Mouse (Mus musculus) G1E (cell line): ENCODE data around the gene Znfx1. TPM values are rescaled to one million over a fixed set of nuclear protein-coding genes. Genes with fewer than 3 reads are reported as not detected.

Source experiments
- ATAC-seq: 2 replicates; pipeline ENCODE4 v1.8.0; 2016; ENCODE audit warnings: mild to moderate bottlenecking; ENCODE audit not compliant: insufficient number of reproducible peaks, poor library complexity, low FRiP score, severe bottlenecking; ENCODE audit errors: extremely low read depth
- DNase-seq: peaks from one replicate; pipeline ENCODE4 v3.0.0; 2012; ENCODE audit warnings: low spot score
- H3K27me3 ChIP-seq: 2 replicates; pipeline ENCODE4 v1.6.1; 2012; ENCODE audit warnings: mild to moderate bottlenecking, low read length, inconsistent platforms; ENCODE audit not compliant: insufficient read depth
- H3K36me3 ChIP-seq: replicated peaks from 2 replicates; pipeline ENCODE3; 2012; ENCODE audit warnings: mild to moderate bottlenecking, inconsistent platforms
- H3K4me1 ChIP-seq: 2 replicates; pipeline ENCODE4 v1.6.1; 2012; ENCODE audit warnings: low read depth, low read length, inconsistent platforms, mixed read lengths; ENCODE audit not compliant: insufficient read depth
- H3K4me3 ChIP-seq: 2 replicates; pipeline ENCODE4 v1.5.1; 2012; ENCODE audit warnings: low read depth, mild to moderate bottlenecking, inconsistent platforms, low read length, moderate library complexity, mixed read lengths
- H3K9me3 ChIP-seq: replicated peaks from 2 replicates; pipeline ENCODE4 v1.6.1; 2012; ENCODE audit warnings: inconsistent platforms
- CTCF ChIP-seq: IDR thresholded peaks from 2 replicates; pipeline ENCODE4 v1.5.1; 2012; ENCODE audit warnings: low read depth, low read length, inconsistent platforms, mixed read lengths
- GATA1 ChIP-seq: IDR thresholded peaks from 2 replicates; pipeline ENCODE4 v1.6.1; 2012; ENCODE audit warnings: borderline replicate concordance, low read length, inconsistent platforms, mixed read lengths
- GATA2 ChIP-seq: IDR thresholded peaks from 2 replicates; pipeline ENCODE4 v1.6.1; 2012; ENCODE audit warnings: low read depth, low read length, inconsistent platforms, borderline replicate concordance
- POLR2AphosphoS5 ChIP-seq: IDR thresholded peaks from 2 replicates; pipeline ENCODE4 v1.6.1; 2012; ENCODE audit warnings: low read depth, low read length, inconsistent platforms; ENCODE audit not compliant: insufficient replicate concordance
- TAL1 ChIP-seq: conservative IDR thresholded peaks from 2 replicates; pipeline ENCODE4 v1.6.1; 2012; ENCODE audit warnings: low read depth, low read length, inconsistent platforms, mixed read lengths
- polyA plus RNA-seq: library from polyadenylated mRNA; stranded (reverse); fragments of >175 nt; gene quantifications from 2 replicates; pipeline ENCODE4 v1.2.3, GENCODE M21; 2012
- total RNA-seq, 2 experiments: library from RNA; stranded (forward) in 1 of 2; stranded (reverse) in 1 of 2; fragments of 200-1000 nt in 1 of 2; fragments of >200 nt in 1 of 2; fragmentation: Nextera tagmentation in 1 of 2; gene quantifications; 2 replicates each; pipeline ENCODE4 v1.2.3; 2014 to 2017

Gene Znfx1
- total and polyA plus RNA-seq, 3 experiments: 4.1 to 21.6 (median 13.5) TPM

DNA sequence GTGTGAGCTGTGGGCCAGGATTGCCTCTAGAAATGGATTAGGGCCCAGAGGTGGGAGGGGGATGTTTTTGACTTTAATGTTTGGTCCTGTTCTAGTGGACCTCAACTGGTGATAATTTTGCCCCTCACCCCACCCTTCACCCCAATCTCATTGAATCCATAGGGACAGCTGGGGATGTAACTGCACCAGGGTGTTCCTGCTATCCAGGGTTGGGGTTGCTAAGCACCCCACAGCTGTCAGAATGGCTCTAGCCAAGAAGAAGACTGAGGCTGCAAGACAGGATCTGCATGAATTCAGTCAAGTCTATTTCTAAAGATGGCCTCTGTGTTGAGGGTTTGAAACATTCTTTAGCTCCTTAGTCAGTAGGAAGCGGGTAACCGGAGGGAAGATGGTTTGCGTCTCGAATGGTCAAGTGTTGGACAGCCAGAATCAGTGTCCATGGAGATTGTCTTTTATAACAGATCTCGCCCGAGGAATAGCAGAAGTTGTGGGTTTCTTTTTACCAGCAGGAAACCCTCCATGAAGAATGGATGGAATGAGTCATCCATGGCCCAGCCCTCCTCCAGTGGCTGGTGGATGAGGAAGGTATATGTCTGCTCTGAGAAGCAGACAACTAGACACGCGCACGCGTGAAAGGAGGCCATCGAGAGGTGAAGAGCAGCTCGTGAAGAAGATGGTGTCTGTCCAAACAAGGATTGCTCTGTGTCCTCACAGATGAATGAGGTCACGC is 30.5 kb upstream of the Znfx1 start:
- H3K4me3 ChIP-seq: no peak overlapping the region

GRCm38 (mm10) chr2:167090271-167090670 is 27.5 kb upstream of the Znfx1 start:
- no peak for ATAC-seq
- H3K36me3 ChIP-seq: no peaks in the 10 kb centered on the region
- H3K9me3 ChIP-seq: no peaks in the 10 kb centered on the region
- no peak overlapping the region for H3K4me3 ChIP-seq
- no peak for TF ChIP-seq GATA1
- H3K4me1 ChIP-seq: no peaks in the 10 kb centered on the region
- peaks cover 11% of the 10 kb centered on the region for H3K27me3 ChIP-seq
- no peak for DNase-seq

More for the DNA sequence above, 30.5 kb upstream of the Znfx1 start:
- Histone ChIP-seq H3K9me3 (no peaks in the 10 kb centered on the region), H3K27me3 (peaks cover 4% of the 10 kb centered on the region; the same call in 1 of the 2 replicates), H3K36me3 (no peaks in the 10 kb centered on the region), H3K4me1 (no peaks in the 10 kb centered on the region)
- ATAC-seq (no peak), DNase-seq (no peak)
- TF ChIP-seq GATA2 (no peak), GATA1 (no peak), POLR2AphosphoS5 (no peak), TAL1 (no peak), CTCF (no peak)

DNA sequence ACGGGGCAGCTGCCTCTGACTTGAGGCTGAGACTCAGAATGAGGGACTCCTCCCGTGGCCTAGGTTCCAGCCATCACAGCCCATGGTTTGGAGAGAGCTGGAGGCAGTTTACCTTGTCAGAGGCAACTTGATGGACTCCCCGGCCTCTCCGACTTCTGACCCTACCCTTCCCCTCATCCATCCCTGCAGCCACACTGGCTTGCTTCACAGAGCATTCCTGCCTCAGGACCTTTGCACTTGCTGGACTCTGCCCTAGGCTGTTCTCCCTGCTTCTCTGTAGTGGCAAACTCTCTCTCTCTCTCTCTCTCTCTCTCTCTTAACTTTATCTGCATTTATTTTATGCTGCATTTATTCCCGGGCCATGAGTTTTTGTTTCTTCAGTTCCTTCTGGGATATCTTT is 24.0 kb upstream of the Znfx1 start:
- Histone ChIP-seq H3K27me3 (peaks cover 10% of the 10 kb centered on the region; the same call in 1 of the 2 replicates), H3K4me3 (no peak overlapping the region), H3K4me1 (no peaks in the 10 kb centered on the region), H3K36me3 (no peaks in the 10 kb centered on the region), H3K9me3 (no peaks in the 10 kb centered on the region)
- ATAC-seq (no peak), DNase-seq (no peak)
- TF ChIP-seq TAL1: no peak
- TF ChIP-seq POLR2AphosphoS5: no peak
- no peak for TF ChIP-seq GATA1
- no peak for TF ChIP-seq CTCF
- TF ChIP-seq GATA2: no peak

- Histone ChIP-seq H3K4me1 (peaks cover 5% of the 10 kb centered on the region; the same call in 1 of the 2 replicates), H3K36me3 (no peaks in the 10 kb centered on the region), H3K27me3 (peaks cover 17% of the 10 kb centered on the region; the same call in 1 of the 2 replicates), H3K9me3 (no peaks in the 10 kb centered on the region), H3K4me3 (no peak overlapping the region)
- ATAC-seq (no peak), DNase-seq (no peak)
- TF ChIP-seq GATA2 (no peak), GATA1 (no peak), TAL1 (no peak), POLR2AphosphoS5 (no peak), CTCF (no peak)
Observed at GRCm38 (mm10) chr2:167086092-167086491, 23.3 kb upstream of the Znfx1 start.

DNA sequence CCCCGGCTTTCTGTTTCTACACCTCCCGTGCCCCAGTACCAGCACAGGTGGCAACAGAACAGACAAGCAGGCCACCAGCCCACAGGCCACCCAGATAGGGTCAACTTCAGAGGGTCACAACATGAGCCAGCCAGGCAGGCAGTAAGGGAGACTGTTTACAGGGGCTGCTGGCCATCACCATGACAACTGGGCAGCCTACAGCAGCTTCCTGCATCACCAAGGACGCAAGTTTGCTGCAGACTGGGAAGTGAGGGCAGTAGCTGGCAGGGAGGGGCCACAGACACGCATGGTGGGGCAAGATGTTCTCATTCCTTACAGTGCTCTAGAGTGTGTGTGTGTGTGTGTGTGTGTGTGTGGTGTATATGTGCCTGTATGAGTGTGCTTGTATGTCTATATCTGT is 18.8 kb upstream of the Znfx1 start:
- ATAC-seq (no peak), DNase-seq (no peak)
- Histone ChIP-seq H3K9me3 (no peaks in the 10 kb centered on the region), H3K36me3 (no peaks in the 10 kb centered on the region), H3K4me1 (peaks cover 8% of the 10 kb centered on the region; the same call in 1 of the 2 replicates), H3K27me3 (peaks cover 36% of the 10 kb centered on the region; the same call in 1 of the 2 replicates), H3K4me3 (no peak overlapping the region)
- TF ChIP-seq CTCF (no peak), GATA2 (no peak), TAL1 (no peak), POLR2AphosphoS5 (no peak), GATA1 (no peak)

DNA sequence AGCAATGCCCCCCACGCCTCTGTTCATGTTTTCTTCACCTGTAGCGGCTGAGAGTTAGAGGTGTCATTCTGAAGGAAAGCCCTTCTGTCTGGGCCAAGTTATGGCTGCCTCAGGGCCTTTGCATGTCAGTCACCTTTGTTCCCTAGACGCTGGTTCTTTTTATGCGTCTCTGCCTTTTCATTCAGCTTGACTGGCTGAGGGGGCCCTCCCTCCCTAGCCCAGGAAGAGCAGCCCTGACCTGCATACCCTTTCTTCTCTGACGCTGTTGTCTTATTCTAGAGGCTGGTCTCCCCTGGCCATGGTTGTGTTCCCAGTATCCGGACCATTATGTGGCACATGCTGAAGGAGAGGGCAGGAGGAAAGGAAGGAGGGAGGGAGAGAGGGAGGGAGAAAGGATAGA is 18.3 kb upstream of the Znfx1 start:
- TF ChIP-seq POLR2AphosphoS5 (no peak), GATA2 (no peak), TAL1 (no peak), GATA1 (no peak), CTCF (no peak)
- DNase-seq (no peak), ATAC-seq (no peak)
- Histone ChIP-seq H3K4me1 (peaks cover 8% of the 10 kb centered on the region; the same call in 1 of the 2 replicates), H3K4me3 (no peak overlapping the region), H3K36me3 (no peaks in the 10 kb centered on the region), H3K27me3 (peaks cover 32% of the 10 kb centered on the region; the same call in 1 of the 2 replicates), H3K9me3 (no peaks in the 10 kb centered on the region)

DNA sequence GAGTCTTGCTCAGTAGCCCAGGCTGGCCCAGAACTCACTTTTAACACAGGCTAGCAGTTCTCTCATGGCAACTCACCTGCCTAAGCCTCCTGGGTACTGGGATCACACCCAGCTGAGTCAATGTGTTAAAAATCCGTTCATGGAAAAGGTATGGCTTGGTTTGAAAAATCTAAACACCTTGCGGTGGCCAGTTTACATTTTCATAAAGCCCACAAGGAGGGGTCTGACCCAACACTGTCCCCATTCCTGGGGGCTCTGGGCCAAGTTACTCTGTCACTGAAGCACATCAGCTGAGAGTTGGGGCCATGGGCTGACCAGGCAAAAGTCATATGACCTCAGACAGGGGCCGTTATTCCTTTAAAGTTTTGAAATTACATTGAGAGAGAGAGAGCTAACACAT is 17.6 kb upstream of the Znfx1 start:
- H3K9me3 ChIP-seq: no peaks in the 10 kb centered on the region
- TF ChIP-seq TAL1 (no peak), GATA1 (no peak), CTCF (no peak), GATA2 (no peak), POLR2AphosphoS5 (no peak)
- no peaks in the 10 kb centered on the region for H3K36me3 ChIP-seq
- H3K4me1 ChIP-seq: peaks cover 8% of the 10 kb centered on the region; the same call in 1 of the 2 replicates
- no peak overlapping the region for H3K4me3 ChIP-seq
- peaks cover 32% of the 10 kb centered on the region; the same call in 1 of the 2 replicates for H3K27me3 ChIP-seq
- DNase-seq: no peak
- no peak for ATAC-seq
